Mouse (Mus musculus): ENCODE measurements around the gene Casq2.

DNA sequence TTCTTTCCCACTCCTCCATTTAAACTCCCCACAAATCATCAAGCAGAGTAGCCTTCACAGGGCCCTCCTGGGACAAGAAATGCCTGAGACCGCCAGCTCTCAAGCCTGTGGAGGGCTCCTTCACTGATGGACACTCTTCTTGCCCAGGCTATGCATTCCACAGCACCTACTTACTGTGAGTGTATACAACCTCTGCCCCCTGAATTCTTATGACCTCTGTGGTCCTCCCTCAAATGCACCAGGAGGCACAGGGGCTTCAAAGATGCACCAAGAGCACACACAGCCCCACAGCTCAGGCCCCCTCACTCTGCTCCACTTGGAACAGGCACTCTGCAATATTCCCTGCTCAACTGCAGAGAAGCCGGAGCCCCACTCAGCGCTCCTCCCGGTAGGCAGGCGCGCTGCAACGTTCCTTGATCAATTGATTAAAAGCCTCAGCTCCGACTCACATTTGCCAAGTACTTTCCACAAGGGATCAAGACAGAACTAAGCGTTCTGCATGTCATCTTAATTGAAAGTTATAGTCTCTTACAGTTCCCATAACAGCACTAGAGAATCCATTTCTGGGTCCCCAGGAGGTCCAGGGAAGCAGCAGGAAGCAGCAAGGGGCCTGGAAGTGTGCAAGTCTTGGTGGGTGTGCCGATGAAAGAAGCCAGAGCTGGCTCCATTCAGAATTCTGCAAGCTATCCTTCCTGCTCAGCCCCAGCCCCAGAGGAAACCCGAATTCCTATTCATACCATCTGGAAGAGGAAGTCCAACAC lies 108.3 kb downstream of the Casq2 start:
- no peak for TF ChIP-seq EP300 (IDR thresholded peaks at IDR 0.05)
- TF ChIP-seq CTCF (IDR thresholded peaks at IDR 0.05), result no peak
